Mouse (Mus musculus): Measurements from ENCODE around the gene Map3k3. TPM values are rescaled to one million over a fixed set of nuclear protein-coding genes. Genes with fewer than 3 reads are reported as not detected.

The Map3k3 gene
- total RNA-seq (2017): 105 to 136 TPM (median 123 TPM) in 3 replicates

DNA sequence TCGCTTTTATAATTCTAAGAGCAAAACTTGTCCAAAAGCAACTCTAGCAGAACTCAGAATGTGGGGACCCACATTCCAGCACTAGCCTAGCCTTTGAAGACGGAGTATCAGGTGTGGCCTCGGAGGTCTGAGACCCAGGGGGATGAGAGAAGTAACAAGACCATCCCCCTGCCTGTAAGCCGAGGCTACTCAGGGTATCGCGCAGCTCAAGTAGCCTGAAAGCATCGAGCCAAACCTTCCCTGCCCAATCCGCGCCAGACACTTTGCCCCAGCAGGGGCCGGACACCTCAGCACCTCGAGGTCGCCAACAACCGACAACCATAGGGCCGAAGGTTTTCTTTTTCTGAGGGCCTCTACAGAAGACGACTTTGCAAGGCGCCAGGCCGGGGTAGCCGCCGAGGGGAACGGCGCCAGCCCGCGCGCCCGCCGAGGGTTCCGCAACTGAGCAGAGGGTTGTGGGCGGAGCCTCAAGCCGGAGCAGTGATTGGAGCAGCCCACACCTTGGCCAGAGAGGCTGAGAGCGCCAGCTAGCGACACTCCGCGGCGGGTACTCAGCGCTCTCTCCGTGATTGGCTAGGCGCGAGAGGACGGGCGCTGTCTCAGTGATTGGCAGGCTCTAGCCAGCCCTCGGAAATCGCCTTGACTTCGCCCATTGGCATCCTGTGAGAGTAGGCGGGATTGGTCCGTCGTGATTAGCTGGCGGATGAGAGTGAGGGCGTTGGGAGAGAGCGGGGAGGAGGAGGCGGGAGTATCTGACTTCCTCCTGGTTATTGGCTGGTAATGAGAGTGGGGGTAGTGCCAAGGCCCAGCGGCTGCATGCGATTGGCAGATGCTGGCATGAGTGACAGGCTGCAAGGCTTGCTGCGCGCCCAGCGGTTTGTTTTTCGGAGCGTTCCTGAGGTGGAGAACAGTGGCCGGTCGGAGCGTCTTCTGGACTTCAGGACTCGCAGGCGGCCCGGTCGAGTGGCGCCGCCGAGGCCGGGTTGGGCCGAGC, at the start of gene Map3k3:
Gene Map3k3 (plus strand): TSS at position 906 of the 994 bp plus-strand sequence.
- ATAC-seq (replicated peaks; ENCODE audit: insufficient number of reproducible peaks, low FRiP score, low TSS enrichment, poor library complexity, severe bottlenecking): peak; percentile 99

DNA sequence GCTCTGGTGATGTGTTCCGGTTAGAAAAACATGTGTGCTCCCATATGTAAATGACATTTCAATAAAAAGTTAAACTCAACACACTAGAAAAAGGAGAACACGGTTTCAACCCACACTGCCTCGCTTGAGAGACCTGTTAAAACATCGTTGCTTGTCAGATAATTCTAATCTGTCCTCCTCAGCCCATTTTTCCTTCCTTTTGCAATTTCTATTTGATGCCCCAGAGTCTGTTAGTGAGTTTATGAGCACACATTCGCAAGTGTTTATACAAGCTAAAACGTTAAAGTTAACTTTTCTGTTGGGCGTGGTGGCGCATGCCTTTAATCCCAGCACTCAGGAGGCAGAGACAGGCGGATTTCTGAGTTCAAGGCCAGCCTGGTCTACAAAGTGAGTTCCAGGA, 49.4 kb upstream of the Map3k3 start:
- ATAC-seq (replicated peaks; ENCODE audit: insufficient number of reproducible peaks, low FRiP score, low TSS enrichment, poor library complexity, severe bottlenecking): no peak

DNA sequence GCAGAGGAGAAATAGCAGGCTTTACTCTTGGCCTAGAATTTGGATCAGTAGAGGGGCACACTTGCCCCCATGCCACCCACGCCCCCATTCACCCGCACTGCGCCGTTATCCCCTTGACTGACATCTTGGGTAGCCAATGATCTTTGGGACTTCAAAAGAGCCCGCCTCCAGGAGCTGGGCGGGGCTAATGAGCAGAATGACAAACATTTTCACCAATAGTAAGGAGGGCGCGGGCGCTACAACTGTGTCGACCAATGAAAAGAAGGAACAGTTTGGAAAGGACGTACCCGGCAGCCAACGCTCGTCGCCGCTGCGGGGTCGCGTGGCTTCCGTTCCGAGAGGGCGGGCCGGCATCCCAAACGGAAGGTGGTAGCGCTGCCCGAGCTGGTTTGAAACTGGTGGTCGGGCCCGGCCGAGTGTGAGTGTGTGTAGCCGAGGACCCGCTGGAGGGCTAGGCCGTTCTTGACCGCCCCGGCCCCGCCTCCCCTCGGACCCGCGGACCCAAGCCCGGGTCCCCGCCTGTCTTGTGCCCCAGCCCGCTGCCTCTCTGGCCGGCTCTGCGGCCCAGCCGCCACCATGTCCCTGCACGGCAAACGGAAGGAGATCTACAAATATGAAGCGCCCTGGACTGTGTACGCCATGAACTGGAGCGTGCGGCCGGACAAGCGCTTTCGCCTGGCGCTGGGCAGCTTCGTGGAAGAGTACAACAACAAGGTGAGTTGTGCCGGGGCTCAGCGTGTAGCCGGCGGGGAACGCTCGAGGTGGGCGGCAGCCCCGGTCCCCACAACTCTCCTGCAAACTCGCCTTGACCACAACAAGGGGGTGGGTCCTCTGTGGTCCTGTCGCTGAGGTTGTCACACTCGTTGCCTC, 47.6 kb upstream of the Map3k3 start, which contains the start of gene Dcaf7:
Gene Dcaf7 (plus strand): TSS at position 325 of the 870 bp plus-strand sequence.
- peak; percentile 92 for ATAC-seq (replicated peaks; ENCODE audit: insufficient number of reproducible peaks, low FRiP score, low TSS enrichment, poor library complexity, severe bottlenecking)

DNA sequence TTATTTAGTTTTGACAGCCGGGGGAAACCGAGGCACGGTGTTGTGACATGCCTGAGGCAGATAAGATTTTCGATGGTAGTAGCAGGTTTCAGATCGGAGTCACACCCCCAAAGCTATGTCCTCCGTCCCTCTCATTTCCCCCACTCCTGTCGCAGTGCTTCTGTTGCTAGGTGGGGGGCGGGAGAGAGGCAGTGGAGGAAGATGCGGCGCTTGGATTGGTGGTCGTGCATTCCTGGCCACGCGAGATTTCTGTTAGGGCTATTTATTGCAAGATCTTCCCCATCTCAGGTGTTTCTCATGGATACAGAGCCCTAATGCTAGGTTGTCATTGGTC, 47.0 kb upstream of the Map3k3 start:
- ATAC-seq (replicated peaks; ENCODE audit: insufficient number of reproducible peaks, low FRiP score, low TSS enrichment, poor library complexity, severe bottlenecking): no peak

DNA sequence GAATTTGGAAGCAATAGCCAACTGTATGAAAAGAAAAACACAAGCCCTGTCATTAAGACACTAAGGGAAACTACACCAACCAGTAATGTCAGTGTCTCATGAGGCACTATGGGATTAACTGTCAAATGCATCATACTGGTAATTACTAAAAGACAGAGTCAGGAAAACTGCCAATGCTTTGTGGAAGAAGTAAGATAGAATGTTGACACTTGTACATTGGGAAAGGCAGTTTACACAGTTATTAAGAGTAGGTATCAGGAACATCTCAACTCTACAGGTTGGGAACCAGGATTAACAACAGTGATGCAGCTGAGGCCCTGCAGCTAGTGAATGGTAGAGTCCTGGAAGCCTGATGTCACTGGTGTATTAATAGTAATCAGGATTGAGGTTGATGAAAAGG, 40.1 kb upstream of the Map3k3 start:
- ATAC-seq (replicated peaks; ENCODE audit: insufficient number of reproducible peaks, low FRiP score, low TSS enrichment, poor library complexity, severe bottlenecking): no peak

DNA sequence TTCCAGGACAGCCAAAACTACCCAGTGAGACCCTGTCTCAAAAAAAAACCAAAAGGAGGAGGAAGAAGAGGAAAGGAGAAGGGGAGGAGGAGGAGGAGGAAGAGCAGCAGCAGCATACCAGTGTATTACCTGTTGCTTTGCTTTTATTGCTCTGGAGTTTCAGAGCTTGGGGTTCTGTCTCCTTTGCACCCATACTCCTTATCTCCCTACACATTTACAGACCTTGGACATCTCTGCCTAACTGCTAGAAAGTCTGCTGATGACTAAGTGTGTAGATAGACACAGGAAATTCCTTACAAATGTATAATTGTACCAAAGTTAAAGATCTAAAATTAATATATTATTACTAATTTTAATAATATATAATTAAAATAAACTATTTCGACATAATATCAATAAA, 39.2 kb upstream of the Map3k3 start:
- ATAC-seq (replicated peaks; ENCODE audit: insufficient number of reproducible peaks, low FRiP score, low TSS enrichment, poor library complexity, severe bottlenecking): no peak

DNA sequence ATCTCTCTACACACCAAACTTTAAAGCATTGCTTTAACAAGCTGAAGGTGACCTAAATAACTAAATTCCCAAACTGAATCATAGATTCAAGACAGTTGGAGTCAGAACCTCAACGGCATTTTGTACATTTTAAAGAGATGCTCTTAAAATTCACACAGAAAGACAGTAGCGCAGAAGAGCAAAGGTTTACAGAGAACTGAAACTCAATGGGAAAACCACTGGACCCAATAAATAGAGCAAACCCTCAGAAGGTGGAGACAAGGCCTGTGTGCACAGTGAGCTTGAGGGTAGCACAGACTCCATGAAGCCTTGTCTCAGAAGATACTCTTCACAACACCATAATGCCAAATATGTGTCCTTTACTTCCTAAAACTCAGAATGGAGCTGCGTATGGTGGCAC, 38.6 kb upstream of the Map3k3 start:
- ATAC-seq (replicated peaks; ENCODE audit: insufficient number of reproducible peaks, low FRiP score, low TSS enrichment, poor library complexity, severe bottlenecking): no peak

DNA sequence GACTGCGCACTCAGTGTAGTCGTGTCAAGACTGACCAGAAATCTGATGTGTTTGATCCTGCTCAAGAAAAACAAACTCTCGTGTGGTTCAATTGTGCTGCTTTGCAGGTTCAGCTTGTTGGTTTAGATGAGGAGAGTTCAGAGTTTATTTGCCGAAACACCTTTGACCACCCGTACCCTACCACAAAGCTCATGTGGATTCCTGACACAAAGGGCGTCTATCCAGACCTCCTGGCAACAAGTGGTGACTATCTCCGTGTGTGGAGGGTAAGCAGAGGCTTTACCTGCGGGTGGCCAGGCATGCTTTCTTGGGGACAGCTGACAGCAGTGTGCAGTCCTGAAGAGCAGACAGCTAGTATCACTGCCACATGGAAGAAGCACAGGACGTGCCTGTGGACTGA, 37.8 kb upstream of the Map3k3 start:
- ATAC-seq (replicated peaks; ENCODE audit: insufficient number of reproducible peaks, low FRiP score, low TSS enrichment, poor library complexity, severe bottlenecking): no peak

DNA sequence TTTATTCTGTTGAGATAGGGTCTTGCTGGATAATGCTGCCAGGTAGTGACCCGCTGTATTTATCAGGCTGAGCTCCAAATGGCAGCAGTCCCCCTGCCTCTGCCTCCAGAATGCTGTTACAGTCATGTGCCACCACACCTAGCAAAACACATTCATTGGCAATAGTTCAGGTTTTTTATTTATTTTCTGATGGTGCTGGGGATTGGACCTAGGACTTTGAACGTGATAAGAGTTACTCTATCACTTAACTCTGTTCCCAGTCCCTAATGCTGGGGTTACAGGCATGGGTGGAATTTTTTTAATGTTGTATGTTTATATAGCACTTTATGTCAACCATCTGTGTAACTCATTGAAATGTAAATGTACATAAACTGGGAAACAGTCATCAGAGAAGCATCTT, 30.5 kb upstream of the Map3k3 start:
- no peak for ATAC-seq (replicated peaks; ENCODE audit: insufficient number of reproducible peaks, low FRiP score, low TSS enrichment, poor library complexity, severe bottlenecking)

DNA sequence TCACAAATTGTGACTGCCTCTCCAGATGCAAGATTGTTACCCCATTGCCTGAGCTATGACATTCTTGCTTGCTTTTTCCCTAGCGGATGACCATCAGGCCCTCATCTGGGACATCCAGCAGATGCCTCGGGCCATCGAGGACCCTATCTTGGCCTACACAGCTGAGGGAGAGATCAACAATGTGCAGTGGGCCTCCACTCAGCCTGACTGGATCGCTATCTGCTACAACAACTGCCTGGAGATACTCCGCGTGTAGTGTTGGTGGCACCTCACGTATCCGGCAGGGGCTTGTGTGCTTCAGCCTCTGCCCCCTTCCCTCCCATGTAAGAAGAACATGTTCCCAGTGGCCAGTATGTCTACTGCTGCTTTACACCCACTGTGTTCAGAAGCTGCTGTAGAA, 29.8 kb upstream of the Map3k3 start:
- ATAC-seq (replicated peaks; ENCODE audit: insufficient number of reproducible peaks, low FRiP score, low TSS enrichment, poor library complexity, severe bottlenecking): no peak

DNA sequence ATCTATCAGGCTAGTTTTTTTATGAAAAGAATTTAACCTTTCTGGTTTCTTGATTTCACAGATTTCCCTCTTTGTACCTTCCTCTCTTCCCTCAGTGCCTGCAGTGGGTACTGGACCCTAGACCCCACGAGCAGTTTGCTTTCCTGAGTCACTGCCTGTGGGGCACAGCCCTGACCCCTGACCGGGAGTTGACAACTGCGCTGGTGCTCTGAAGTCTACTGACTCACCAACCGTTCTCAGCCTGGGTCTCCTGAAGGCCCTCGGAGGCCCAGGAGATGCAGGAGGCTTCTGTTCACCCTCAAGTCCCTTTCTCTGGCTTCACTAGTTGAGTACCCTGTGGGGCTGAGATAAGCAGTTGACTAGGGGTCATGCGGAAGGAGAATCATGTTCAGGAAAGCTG, 29.1 kb upstream of the Map3k3 start:
- no peak for ATAC-seq (replicated peaks; ENCODE audit: insufficient number of reproducible peaks, low FRiP score, low TSS enrichment, poor library complexity, severe bottlenecking)

DNA sequence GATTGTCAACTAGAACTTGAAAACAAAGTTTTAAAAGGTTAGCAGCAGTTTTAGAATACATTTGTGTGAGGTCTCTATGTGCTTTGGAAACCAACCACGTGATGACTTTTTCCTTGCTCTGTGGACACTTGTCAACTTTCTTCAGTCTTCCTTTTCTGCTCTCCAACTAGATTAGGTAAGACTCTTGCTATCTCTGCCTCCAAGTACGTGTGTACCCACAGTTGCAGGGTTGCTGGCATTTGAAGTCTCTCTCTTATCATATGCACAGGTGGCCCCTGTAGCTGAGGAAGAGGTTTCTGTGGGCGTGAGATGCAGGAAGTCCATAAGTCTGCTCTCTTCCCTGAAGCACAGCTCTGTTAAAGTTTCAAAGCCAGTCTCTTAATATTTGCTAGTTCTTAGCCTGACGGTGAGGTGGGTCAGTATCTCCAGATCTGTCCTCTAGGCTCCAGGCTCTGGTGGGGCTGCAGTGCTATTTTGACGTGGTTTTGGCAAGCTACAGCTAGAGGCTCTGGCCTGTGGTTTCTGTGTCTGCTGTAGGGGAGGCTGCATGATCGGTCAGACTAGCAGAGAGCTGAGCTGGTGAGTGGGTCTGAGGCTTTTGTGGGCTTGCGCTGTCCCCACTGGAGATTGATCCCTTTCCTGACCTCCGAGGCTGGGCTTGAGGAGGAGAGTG, 27.5 kb upstream of the Map3k3 start:
- ATAC-seq (replicated peaks; ENCODE audit: insufficient number of reproducible peaks, low FRiP score, low TSS enrichment, poor library complexity, severe bottlenecking): no peak

DNA sequence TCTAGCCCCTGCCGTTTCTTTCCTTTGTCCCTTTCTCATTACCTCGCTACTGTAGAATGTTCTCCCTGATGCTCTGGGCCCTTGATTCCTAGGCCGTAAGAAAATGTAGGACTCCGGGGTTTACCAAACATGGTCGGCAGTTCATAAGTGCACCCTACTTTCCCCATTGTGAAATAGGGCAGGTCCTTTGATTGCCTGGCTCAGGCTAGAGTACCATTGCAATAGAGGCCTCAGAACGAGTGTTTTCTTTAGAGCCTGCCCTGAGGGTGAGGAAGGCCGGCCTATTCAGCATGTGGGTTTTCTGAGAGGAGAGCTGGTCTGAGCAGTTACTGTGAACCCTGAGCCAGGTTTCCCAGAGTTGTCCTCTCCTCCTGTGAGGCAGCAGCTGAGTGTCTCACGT, 26.4 kb upstream of the Map3k3 start:
- no peak for ATAC-seq (replicated peaks; ENCODE audit: insufficient number of reproducible peaks, low FRiP score, low TSS enrichment, poor library complexity, severe bottlenecking)

DNA sequence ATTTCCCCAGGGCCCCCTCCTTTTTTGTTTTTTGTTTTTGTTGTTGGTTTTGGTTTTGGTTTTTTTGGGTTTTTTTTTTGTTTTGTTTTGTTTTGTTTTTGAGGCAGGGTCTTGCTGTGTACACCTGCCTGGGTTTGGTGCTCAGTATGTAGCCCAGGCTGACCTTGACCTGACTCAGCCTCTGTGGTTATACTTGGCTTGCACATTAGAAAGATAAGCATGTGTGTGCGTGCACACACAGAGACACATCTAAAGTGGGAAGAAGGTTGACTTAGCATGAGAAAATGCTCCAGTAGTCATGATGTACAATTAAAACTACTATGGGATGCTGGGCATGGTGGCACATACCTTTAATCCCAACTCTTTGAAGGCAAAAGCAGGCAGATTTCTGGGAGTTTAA, 23.9 kb upstream of the Map3k3 start:
- no peak for ATAC-seq (replicated peaks; ENCODE audit: insufficient number of reproducible peaks, low FRiP score, low TSS enrichment, poor library complexity, severe bottlenecking)

DNA sequence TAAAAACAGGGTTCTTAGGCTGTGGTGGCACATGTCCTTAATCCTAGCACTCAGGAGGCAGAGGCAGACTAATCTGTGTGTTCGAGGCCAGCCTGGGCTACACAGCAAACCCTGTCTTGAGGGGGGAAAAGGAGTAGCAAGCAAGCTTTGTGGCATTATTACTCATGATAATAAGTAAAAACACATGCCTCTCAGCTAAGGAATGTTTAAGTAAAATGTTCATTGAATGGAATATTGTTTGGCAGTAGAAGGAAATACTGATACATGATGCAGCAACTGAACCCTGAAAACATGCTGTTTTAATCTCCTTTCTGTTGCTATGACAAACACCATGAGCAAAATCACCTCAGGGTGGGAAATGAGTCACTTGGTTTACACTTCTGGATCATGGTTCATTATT, 23.1 kb upstream of the Map3k3 start:
- ATAC-seq (replicated peaks; ENCODE audit: insufficient number of reproducible peaks, low FRiP score, low TSS enrichment, poor library complexity, severe bottlenecking): no peak

DNA sequence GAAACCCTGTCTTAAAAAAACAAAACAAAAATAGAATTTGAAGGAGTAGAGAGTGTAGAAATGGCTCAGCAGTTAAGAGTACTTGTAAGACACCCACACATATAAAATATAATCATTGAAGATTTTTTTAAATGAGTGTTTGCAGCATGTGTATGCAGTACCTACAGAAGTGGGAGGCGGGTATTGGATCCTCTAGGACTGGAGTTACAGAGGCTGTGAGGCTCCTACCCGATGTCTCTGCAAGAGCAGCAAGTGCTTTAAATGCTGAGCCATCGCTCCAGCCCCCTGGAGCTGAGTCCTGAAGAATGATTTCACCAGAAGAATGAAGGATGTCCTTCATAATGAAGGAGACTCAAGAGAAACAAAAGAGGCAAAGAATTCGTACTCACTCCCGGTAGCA, 20.7 kb upstream of the Map3k3 start:
- ATAC-seq (replicated peaks; ENCODE audit: insufficient number of reproducible peaks, low FRiP score, low TSS enrichment, poor library complexity, severe bottlenecking): no peak

DNA sequence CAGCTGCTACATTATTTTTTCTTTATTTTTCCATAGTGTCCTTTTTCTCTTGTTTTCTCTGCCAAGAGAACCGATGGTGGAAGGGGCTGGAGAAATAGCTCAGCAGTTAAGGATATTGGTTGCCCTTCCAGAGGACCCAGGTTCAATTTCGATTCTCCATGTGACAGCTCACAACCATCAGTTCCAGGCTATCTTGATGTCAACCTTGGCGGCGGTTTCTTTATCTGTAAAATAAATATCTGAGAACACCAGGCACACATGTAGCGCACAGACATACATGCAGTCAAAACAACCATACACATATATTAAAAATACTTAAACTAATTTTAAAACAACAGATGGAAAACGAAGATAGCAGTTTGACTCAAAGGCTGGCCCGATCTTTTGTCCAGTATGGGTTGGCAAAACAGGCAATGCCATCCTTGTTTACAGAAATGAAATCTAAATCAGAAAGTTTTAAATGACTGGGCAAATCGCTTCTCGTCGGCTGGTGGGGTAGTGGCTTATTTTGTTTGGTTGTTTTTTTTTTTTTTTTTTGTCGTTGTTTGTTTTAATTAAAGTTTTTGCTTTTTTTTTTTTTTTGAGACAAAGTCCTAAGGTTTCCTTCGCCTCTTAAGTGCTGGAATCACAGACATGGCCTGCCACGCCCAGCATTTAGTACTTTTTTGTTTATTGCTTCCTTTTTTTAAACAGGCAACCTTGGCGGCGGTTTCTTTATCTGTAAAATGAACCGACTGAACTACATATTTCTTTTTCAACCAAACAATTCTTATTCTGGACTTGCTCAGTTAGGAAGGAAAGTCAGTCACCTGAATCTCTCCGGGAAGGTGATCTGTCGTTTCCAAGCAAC, 19.1 kb upstream of the Map3k3 start:
- no peak for ATAC-seq (replicated peaks; ENCODE audit: insufficient number of reproducible peaks, low FRiP score, low TSS enrichment, poor library complexity, severe bottlenecking)

DNA sequence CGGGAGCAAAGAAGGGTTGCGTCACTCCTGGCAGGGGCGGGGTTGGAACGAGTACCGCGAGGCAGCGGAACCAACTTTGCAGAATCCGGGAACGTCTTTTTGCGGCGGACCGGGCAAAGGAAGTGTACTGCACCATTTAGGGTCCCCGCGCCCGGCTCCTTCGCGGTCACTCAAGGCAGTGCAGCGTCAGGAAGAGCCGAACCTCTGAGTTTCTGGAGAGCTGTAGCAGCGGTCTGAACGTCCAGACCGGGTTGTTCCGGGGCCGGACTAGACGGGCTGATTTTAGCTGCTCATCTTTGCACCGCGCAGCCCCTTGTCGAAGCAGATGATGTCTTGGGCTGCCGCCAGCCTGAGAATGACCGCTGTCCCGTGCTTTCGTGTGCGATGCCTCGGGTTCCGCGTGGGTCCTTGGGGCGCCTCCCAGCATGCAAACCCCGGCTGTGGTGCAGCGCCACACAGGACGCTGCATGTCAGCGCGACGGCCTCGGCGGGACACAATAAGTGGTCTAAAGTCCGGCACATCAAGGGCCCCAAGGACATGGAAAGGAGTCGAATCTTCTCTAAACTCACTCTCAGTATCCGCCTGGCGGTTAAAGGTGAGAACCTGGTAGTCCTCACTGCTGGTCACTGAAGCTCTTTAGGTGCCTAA, 18.4 kb upstream of the Map3k3 start, which contains the start of gene Taco1:
Gene Taco1 (plus strand): TSS at position 139 of the 649 bp plus-strand sequence.
- peak; percentile 98 for ATAC-seq (replicated peaks; ENCODE audit: insufficient number of reproducible peaks, low FRiP score, low TSS enrichment, poor library complexity, severe bottlenecking)

Data from monocyte, adult 5-6 weeks (primary cell).